Mouse (Mus musculus): ENCODE measurements around the gene Olfr582.

Olfr582 gene

DNA sequence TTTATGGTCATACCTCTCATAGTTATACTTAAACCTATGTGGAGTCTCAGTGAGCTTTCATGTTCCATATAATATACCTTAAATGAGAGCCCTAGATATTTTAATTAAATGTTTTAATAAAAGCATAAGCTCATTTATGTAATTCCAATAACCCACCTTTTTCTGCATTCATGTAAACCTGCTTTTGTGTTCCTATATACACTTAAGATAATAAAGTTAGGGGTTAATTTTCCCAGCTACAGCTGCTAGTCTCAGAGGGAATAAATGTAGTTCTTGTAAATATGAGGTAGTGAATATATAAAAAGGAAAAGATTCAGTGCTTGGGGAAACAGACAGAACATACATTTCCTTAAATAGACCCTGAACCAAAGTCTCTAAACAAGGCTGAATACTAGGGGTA is at the start of gene Olfr582:
Gene Olfr582 (plus strand): TSS at position 301 of the 400 bp plus-strand sequence.
- DNase-seq: no peak

DNA sequence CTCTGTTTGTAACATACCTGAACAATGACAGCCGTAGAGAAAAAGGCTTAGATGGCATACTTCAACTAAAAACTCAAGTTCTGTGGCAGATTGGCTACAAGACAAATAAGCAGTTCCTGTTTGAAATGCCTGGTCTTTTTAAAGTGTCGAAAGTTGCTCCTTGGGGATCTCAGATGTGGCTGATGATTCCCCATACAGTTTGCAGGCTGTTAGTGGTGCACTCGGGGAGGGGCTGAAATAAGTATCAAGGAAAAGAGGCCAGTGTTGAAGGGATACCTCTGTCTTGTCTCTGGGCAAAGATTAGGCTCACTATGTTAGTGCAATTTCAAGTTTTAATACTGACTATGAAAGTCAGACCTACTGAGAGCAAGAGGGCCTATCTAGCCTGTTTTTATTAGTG is 48.6 kb upstream of the Olfr582 start, which contains the start of gene Olfr578:
Gene Olfr578 (minus strand): TSS at position 101 of the 400 bp plus-strand sequence.
- no peak for DNase-seq

DNA sequence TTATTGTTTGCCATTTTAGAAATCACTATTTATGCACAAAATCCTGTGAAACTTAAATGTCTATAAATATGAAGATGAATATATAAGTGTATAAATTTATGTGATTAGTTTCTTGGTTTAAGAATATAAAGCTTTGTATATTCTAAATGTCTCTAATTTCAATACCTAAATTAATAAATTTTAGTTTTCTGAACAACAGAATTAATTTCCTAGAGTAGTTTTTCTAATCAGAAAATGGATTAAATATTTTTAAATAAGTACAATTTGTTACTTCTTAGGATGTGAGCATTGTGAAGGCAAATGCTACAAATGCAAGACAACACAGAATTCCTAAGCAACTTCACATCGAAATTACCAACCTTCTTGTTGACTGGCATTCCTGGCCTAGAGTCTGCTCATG is 13.2 kb downstream of the Olfr582 start, which contains the start of gene Olfr583:
Gene Olfr583 (plus strand): TSS at position 301 of the 400 bp plus-strand sequence.
- DNase-seq: no peak

DNA sequence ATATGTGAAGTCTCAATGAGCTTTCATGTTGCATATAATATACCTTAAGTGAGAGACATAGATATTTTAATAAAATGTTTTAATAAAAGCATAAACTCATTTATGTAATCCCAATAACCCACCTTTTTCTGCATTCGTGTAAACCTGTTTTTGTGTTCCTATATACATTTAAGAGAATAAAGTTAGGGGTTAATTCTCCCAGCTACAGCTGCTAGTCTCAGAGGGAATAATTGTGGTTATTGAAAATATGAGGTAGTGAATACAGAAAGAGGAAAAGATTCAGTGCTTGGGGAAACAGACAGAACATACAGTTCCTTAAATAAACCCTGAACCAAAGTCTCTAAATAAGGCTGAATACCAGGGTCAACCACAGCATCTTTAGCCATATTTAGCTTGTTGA is 43.8 kb downstream of the Olfr582 start, which contains the start of gene Olfr584:
Gene Olfr584 (plus strand): TSS at position 301 of the 400 bp plus-strand sequence.
- DNase-seq: no peak
